Mouse (Mus musculus) liver, postnatal 0 days (tissue): Measurements from ENCODE around the gene Btbd8. TPM values are rescaled to one million over a fixed set of nuclear protein-coding genes. Genes with fewer than 3 reads are reported as not detected.

Experiments
- ATAC-seq: fragments of 200-750 bp; cut with Nextera tagmentation; 2 replicates; pipeline ENCODE4 v1.8.0; 2017; ENCODE audit warnings: mild to moderate bottlenecking, moderate library complexity
- DNase-seq: peaks from one replicate; pipeline ENCODE4 v3.0.0-alpha.2; 2016
- H3K27ac ChIP-seq: fragments of 300-500 bp; sonication (generic); 2 replicates; pipeline ENCODE4 v1.5.1; 2014; ENCODE audit warnings: antibody characterized with exemption, moderate library complexity, mild to moderate bottlenecking, low read depth
- H3K27me3 ChIP-seq: fragments of 300-500 bp; sonication (generic); 2 replicates; pipeline ENCODE4 v1.6.1; 2014; ENCODE audit warnings: low read length, control low read depth, mixed read lengths; ENCODE audit not compliant: insufficient read depth
- H3K36me3 ChIP-seq: fragments of 300-500 bp; sonication (generic); replicated peaks from 2 replicates; pipeline ENCODE4 v1.6.1; 2014; ENCODE audit warnings: mild to moderate bottlenecking, control low read depth, low read length, moderate library complexity, mixed read lengths; ENCODE audit not compliant: insufficient read depth
- H3K4me1 ChIP-seq: fragments of 300-500 bp; sonication (generic); 2 replicates; pipeline ENCODE4 v1.6.1; 2014; ENCODE audit warnings: antibody characterized with exemption, mild to moderate bottlenecking, control low read depth; ENCODE audit not compliant: insufficient read depth
- H3K4me2 ChIP-seq: fragments of 300-500 bp; sonication (generic); 2 replicates; pipeline ENCODE4 v1.6.1; 2014; ENCODE audit warnings: low read depth, mild to moderate bottlenecking, low read length, moderate library complexity, mixed read lengths
- H3K4me3 ChIP-seq: fragments of 300-500 bp; sonication (generic); 2 replicates; pipeline ENCODE4 v1.5.1; 2014; ENCODE audit warnings: low read depth, low read length
- H3K9ac ChIP-seq: fragments of 300-500 bp; sonication (generic); replicated peaks from 2 replicates; pipeline ENCODE4 v1.6.1; 2014; ENCODE audit warnings: mild to moderate bottlenecking, moderate library complexity
- H3K9me3 ChIP-seq: fragments of 300-500 bp; sonication (generic); 2 replicates; pipeline ENCODE4 v1.6.1; 2016; ENCODE audit warnings: mild to moderate bottlenecking, control low read depth, low read length, mixed read lengths
- CTCF ChIP-seq: sonication (generic); IDR thresholded peaks from 2 replicates; pipeline ENCODE4 v1.5.1; 2016; ENCODE audit warnings: antibody characterized with exemption, low read depth
- EP300 ChIP-seq: IDR thresholded peaks from 2 replicates; pipeline ENCODE4 v1.6.1; 2016; ENCODE audit warnings: antibody characterized with exemption, low read depth, mild to moderate bottlenecking
- WGBS: fragments of 180-500 bp; shearing (Covaris S2); extraction: QIAGEN DNeasy Blood & Tissue Kit; methylation state at CpG from one replicate; pipeline ENCODE4 v1.1.7; 2014; ENCODE audit not compliant: insufficient replicate concordance; 5-methylcytosine and 5-hydroxymethylcytosine counted together
- polyA plus RNA-seq: library from polyadenylated mRNA; unstranded; fragments of >200 nt; fragmentation: Nextera tagmentation; extraction: Ambion mirVana; gene quantifications from 2 replicates; pipeline ENCODE4 v1.2.1, GENCODE M21; 2015

Btbd8 gene
- polyA plus RNA-seq, 1 experiment from 2014 or later: 1.5 TPM

DNA sequence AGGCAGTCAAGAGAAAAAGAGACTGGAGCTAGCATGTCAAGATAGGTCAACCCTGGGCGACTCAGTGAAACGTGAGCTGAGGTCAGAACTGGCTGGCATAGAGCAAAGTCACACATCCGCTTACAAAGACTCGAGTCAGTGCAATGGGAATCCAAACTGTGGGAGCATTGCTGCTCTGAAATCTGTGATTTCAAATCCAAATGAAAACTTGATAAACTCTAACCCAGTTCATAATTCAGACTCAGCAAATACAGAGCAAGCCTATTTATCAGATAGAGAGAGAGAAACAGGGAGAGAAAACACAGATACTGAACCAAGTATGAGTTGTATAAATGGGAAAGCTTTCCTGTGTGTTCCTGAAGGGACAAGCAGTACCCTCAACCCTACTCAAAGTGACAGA, 69.5 kb downstream of the Btbd8 start, which contains the start of gene Gm42669:
Gm42669 (plus strand) TSS at position 301 of the 400 bp plus-strand sequence.
- no peak within 1 kb of the TSS for H3K9ac ChIP-seq
- DNase-seq (no peak), ATAC-seq (no peak)
- TF ChIP-seq CTCF: no peak
- no peak for TF ChIP-seq EP300
- 71% methylated on average over 4 of the region's 4 CpGs for WGBS
- H3K36me3 ChIP-seq: no peaks in the 10 kb centered on the region
- no peak within 1 kb of the TSS for H3K27ac ChIP-seq
- no peak within 1 kb of the TSS for H3K4me3 ChIP-seq
- no peaks in the 10 kb centered on the region for H3K4me1 ChIP-seq
- no peaks in the 10 kb centered on the region for H3K9me3 ChIP-seq
- no peaks in the 10 kb centered on the region for H3K27me3 ChIP-seq
- no peak within 1 kb of the TSS for H3K4me2 ChIP-seq

DNA sequence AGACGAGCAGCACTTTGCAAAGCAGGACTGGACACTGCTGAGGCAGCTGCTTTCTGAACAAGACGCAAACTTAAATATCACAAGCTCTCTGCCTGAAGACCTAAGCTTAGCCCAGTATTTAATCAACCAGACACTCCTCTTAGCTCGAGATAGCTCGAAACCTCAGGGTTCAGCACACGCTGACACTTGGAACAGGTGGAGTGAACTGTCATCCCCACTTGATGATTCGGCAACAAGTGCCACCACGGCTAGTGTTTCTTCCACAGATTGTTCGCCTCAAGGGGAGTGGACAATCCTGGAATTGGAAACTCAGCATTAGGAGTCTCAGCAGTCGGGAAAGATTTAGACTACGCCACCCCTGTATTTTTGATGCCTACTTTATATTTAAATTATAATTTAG, 72.7 kb downstream of the Btbd8 start:
- no peaks in the 10 kb centered on the region for H3K27me3 ChIP-seq
- DNase-seq (no peak), ATAC-seq (no peak)
- H3K27ac ChIP-seq: no peak overlapping the region
- 83% methylated on average over 10 of the region's 10 CpGs for WGBS
- H3K9ac ChIP-seq: no peak overlapping the region
- TF ChIP-seq CTCF: no peak
- TF ChIP-seq EP300: no peak
- no peak overlapping the region for H3K4me2 ChIP-seq
- no peaks in the 10 kb centered on the region for H3K4me1 ChIP-seq
- H3K4me3 ChIP-seq: no peak overlapping the region
- no peaks in the 10 kb centered on the region for H3K9me3 ChIP-seq
- H3K36me3 ChIP-seq: no peaks in the 10 kb centered on the region

DNA sequence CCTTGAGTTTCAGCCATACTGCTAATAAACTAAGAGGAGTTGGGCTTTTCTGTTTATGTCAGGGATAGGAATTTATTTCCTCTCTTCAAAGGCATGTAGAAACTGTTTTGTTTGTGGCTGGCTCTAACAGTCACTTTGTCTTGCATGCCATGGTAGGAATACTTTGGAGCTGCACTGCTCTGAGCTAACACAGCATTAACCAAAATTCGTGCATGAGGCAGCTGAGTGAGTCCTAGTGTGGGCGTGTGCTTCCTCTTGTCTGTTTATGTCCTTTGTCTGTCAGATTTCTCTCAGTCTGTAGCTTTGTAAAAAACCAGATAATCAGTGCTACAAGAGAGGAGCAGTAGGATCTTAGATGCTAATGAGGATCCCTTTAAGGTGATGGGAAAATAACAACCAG, 73.5 kb downstream of the Btbd8 start:
- Histone ChIP-seq H3K4me1 (no peaks in the 10 kb centered on the region), H3K9ac (no peak overlapping the region), H3K36me3 (no peaks in the 10 kb centered on the region), H3K4me2 (no peak overlapping the region), H3K27ac (no peak overlapping the region), H3K4me3 (no peak overlapping the region), H3K9me3 (no peaks in the 10 kb centered on the region), H3K27me3 (no peaks in the 10 kb centered on the region)
- 49% methylated on average over 2 of the region's 2 CpGs for WGBS
- ATAC-seq (no peak), DNase-seq (no peak)
- TF ChIP-seq EP300 (no peak), CTCF (no peak)

DNA sequence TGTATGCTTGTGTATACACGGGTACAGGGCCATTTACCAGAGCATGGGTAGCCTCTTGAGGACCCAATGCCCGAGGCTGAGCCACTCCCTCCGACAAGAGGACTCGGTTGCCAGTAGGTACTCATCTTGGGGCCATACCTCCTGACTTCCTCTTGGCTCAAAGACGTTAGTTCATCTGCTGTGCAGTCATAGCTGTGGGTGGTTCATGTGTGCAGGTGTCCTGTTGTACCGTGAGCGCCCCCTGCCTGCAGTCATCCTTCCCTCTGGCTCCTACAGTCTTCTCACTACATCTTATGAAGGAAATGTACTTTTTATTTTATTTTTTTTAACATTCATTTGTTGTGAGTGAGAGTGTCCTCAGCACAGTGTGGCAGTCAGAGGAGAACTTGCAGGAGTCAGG, 75.8 kb downstream of the Btbd8 start:
- peak; percentile 85 for TF ChIP-seq CTCF
- no peak for TF ChIP-seq EP300
- Histone ChIP-seq H3K27me3 (no peaks in the 10 kb centered on the region), H3K27ac (no peak overlapping the region), H3K9me3 (no peaks in the 10 kb centered on the region), H3K4me3 (no peak overlapping the region), H3K9ac (no peak overlapping the region), H3K36me3 (no peaks in the 10 kb centered on the region), H3K4me1 (no peaks in the 10 kb centered on the region), H3K4me2 (no peak overlapping the region)
- 36% methylated on average over 7 of the region's 7 CpGs for WGBS
- DNase-seq (peak; percentile 77), ATAC-seq (peak; percentile 51)

DNA sequence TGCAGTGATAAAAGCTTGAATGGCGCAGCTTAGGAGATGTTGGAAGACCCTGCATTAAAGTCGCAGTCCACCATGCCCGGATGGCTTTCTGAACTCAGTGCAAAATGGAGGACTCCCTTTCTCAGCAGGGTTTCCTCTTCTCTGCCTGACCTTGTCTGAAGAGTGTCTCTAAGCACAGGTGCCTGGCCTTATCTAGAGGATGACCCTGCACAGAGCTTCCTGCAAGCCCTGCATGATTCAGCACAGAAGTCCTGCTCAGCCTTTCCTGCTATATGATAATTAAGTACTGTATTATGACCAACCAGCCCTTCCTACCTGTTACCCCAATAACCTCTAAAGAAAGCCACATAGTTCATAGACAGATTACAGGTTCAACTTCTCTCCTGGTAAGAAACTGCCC, 77.7 kb downstream of the Btbd8 start:
- ATAC-seq (no peak), DNase-seq (no peak)
- 79% methylated on average over 3 of the region's 3 CpGs for WGBS
- no peaks in the 10 kb centered on the region for H3K4me1 ChIP-seq
- H3K9me3 ChIP-seq: no peaks in the 10 kb centered on the region
- H3K4me2 ChIP-seq: no peak overlapping the region
- H3K27me3 ChIP-seq: no peaks in the 10 kb centered on the region
- H3K9ac ChIP-seq: no peak overlapping the region
- no peak overlapping the region for H3K27ac ChIP-seq
- H3K4me3 ChIP-seq: no peak overlapping the region
- TF ChIP-seq CTCF (no peak), EP300 (no peak)
- no peaks in the 10 kb centered on the region for H3K36me3 ChIP-seq

DNA sequence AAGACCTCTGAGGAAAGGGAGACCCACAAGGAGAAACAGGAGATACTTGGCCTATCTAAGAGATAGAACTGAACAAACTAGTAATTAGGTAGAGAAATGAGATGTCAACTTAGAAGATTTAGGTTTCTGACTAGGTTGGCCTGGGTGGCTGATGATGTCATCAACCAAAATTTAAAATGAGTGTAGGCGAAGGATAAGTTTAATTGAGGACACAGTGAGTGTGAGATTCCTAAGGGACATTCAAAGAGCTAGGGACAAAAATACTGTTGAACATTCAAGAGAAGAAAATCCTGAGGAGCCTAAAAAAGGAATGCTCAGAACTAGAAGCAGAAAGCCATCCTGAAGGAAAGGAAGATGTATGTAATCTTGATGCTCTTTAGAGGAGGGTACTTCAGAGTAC, 78.3 kb downstream of the Btbd8 start:
- Histone ChIP-seq H3K27me3 (no peaks in the 10 kb centered on the region), H3K4me1 (no peaks in the 10 kb centered on the region), H3K4me3 (no peak overlapping the region), H3K36me3 (no peaks in the 10 kb centered on the region), H3K4me2 (no peak overlapping the region), H3K9ac (no peak overlapping the region), H3K27ac (no peak overlapping the region), H3K9me3 (no peaks in the 10 kb centered on the region)
- TF ChIP-seq EP300: no peak
- no peak for ATAC-seq
- no peak for DNase-seq
- 67% methylated on average over 1 of the region's 1 CpGs for whole genome bisulfite sequencing

DNA sequence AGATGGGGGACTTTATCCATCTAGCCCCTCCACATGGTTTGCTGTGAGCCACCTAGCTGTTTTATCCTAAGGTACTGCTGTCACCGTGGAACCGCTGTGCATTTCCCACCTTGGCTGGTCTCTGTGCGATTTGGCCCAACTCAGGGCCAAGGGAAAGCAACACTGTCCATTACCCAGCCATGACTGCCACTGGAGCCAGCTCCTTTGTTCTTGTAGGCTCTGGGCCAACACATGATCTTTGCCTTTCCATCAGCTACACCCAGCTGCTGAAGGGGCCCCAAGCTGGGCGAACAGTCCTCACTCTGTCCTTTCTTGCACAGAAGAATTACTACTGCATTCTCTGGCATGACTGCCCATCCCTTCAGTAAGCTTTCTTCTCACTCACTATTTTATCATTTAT, 80.8 kb downstream of the Btbd8 start:
- DNase-seq (no peak), ATAC-seq (no peak)
- H3K4me3 ChIP-seq: no peak overlapping the region
- WGBS: 76% methylated on average over 4 of the region's 4 CpGs
- TF ChIP-seq CTCF (no peak), EP300 (no peak)
- no peaks in the 10 kb centered on the region for H3K27me3 ChIP-seq
- H3K36me3 ChIP-seq: no peaks in the 10 kb centered on the region
- no peak overlapping the region for H3K9ac ChIP-seq
- H3K9me3 ChIP-seq: no peaks in the 10 kb centered on the region
- no peak overlapping the region for H3K27ac ChIP-seq
- no peaks in the 10 kb centered on the region for H3K4me1 ChIP-seq
- no peak overlapping the region for H3K4me2 ChIP-seq
